Mouse (Mus musculus): ENCODE data around the gene Zkscan1. TPM values are rescaled to one million over a fixed set of nuclear protein-coding genes. Genes with fewer than 3 reads are reported as not detected.
A peak's percentile ranks its signal among the peaks of the same experiment; 100 is the strongest.

Gene Zkscan1
- polyA plus RNA-seq, 1 experiment from 2014 or later = 4.2 TPM

DNA sequence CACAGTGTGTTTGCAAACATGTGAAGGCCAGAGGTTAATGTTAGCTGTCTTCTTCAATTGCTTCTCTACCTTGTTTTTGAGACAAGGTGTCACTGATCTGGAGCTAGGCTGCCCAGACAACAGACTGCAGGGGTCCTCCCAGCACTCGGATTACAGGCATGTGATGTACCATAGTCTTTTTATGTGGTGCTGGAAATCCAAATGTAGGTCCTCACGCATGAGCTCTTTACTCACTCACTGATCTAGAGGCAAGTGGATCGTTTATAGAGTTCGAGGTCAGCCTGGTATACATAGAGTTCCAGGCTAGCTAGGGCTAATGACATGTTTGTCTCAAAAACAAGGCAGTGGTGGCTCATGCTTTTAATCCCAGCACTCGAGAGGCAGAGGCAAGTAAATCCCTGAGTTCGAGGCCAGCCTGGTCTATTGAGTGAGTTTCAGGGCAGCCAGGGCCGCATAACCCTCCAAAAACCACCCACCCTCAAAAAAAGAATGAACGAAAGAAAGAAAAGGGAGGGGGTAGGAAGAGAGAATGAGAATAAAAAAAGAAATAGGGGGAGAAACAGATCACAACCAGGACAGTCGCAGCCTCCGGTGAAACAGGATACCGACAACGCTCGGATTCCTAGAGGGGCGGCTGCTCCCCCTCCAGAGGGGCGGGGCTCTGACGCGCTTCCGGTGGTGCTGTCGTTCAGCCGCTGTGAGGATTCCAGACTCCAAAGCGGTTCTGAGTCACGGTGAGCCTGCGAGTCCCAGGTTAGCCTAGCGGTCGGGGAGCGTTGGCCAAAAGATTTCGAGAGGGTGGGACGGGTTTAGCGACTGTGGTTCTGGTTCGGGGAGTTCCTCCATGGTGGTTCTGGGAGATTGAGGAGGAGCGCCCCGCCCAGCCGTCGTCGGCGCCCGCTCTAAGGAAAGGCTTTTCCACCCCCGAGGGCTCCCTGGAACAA is 31.6 kb downstream of the Zkscan1 start, which contains the start of gene Zscan21:
Gene Zscan21, plus strand, starts transcription at position 649 of the 944 bp plus-strand sequence.
- Histone ChIP-seq H3K27me3 (ENCODE audit: insufficient read depth, low read length) (no peaks in the 10 kb centered on the region), H3K9ac (replicated peaks) (peak within 1 kb of the TSS; percentile 79), H3K4me1 (ENCODE audit: insufficient read depth) (peaks cover 18% of the 10 kb centered on the region), H3K36me3 (replicated peaks; ENCODE audit: insufficient read depth, low read length) (peaks cover 5% of the 10 kb centered on the region; the same call in 1 of the 2 replicates), H3K9me3 (ENCODE audit: low read length) (no peaks in the 10 kb centered on the region), H3K4me3 (ENCODE audit: low read depth, low read length) (peak within 1 kb of the TSS; percentile 72), H3K4me2 (ENCODE audit: low read depth, low read length) (peak within 1 kb of the TSS; percentile 67), H3K27ac (ENCODE audit: low read depth) (peak within 1 kb of the TSS; percentile 92)
- WGBS (ENCODE audit: insufficient replicate concordance) = 7% methylated on average over 38 of the region's 38 CpGs
- ATAC-seq = peak; percentile 99
- DNase-seq = peak; percentile 93
- peak; percentile 17; the same call in 1 of the 2 replicates for TF ChIP-seq EP300 (IDR thresholded peaks at IDR 0.05; ENCODE audit: low read depth)
- peak; percentile 17; the same call in 1 of the 2 replicates for TF ChIP-seq CTCF (IDR thresholded peaks at IDR 0.05; ENCODE audit: low read depth)

DNA sequence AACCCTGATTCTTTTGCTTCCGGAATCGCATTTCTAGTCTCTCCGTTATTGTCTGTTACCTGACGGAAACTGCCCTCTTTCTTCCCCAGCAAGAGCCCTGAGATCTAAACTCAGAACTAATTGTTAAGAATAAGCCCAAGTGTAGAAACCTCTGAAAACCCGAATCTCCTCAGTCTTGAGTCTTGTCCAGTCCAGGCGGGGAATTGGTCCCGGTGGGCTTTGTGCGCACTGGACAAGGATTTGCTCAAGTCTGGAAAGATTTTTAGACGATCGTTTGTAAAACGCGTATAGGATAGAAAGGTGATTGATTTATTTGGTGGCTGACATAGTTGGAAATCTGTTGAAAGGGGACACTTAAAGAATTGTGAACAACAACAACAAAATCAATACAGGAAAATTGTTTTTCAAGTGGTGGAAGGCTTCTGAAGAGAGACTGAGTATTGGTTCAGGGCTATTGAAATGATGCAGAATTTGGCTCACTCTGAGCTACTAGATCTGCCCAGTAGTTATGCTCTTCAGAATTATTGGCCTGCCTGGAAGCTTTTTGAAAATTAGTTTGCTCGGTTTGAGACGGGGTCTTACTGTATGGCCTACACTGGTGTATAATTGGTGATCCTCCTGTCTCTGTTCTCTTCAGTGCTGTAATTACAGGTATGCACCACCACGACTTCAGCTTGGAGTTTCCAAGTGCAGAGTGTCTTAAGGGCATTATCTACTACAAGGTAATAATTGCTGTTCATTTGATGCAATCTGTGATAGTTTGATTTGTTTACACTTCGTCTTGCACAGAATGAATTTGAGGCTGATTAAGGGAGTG is 32.5 kb downstream of the Zkscan1 start:
- DNase-seq = no peak

DNA sequence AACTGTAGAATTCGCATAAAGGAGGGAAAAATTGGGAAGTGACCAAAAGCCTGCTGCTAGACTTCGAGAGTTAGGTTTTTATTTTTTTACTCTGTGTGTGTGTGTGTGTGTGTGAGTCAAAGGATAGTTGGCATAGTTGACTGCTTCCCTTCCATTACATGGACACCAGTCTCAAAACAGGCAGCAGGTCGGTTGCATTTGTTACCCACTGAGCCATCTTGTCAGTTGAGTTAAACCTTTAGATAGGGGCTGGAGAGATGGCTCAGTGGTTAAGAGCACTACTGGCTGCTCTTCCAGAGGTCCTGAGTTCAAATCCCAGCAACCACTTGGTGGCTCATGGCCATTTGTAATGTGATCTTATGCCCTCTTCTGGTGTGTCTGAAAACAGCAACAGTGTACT is 33.2 kb downstream of the Zkscan1 start:
- peak overlapping the region; percentile 72 for H3K4me3 ChIP-seq (ENCODE audit: low read depth, low read length)
- peak overlapping the region; percentile 92; the same call in 1 of the 2 replicates for H3K27ac ChIP-seq (ENCODE audit: low read depth)
- TF ChIP-seq CTCF (IDR thresholded peaks at IDR 0.05; ENCODE audit: low read depth) (no peak), EP300 (IDR thresholded peaks at IDR 0.05; ENCODE audit: low read depth) (no peak)
- peak overlapping the region; percentile 79 for H3K9ac ChIP-seq (replicated peaks)
- peaks cover 6% of the 10 kb centered on the region for H3K36me3 ChIP-seq (replicated peaks; ENCODE audit: insufficient read depth, low read length)
- H3K4me1 ChIP-seq (ENCODE audit: insufficient read depth) = peaks cover 18% of the 10 kb centered on the region
- no peaks in the 10 kb centered on the region for H3K27me3 ChIP-seq (ENCODE audit: insufficient read depth, low read length)
- DNase-seq (no peak), ATAC-seq (no peak)
- no peaks in the 10 kb centered on the region for H3K9me3 ChIP-seq (ENCODE audit: low read length)
- H3K4me2 ChIP-seq (ENCODE audit: low read depth, low read length) = peak overlapping the region; percentile 67
- WGBS (ENCODE audit: insufficient replicate concordance) = 60% methylated on average over 3 of the region's 3 CpGs

More for the DNA sequence above, 32.5 kb downstream of the Zkscan1 start:
- ATAC-seq = no peak; the same call in 1 of the 2 replicates
- peak overlapping the region; percentile 92 for H3K27ac ChIP-seq (ENCODE audit: low read depth)
- peaks cover 18% of the 10 kb centered on the region for H3K4me1 ChIP-seq (ENCODE audit: insufficient read depth)
- H3K9me3 ChIP-seq (ENCODE audit: low read length) = no peaks in the 10 kb centered on the region
- no peaks in the 10 kb centered on the region for H3K27me3 ChIP-seq (ENCODE audit: insufficient read depth, low read length)
- H3K4me3 ChIP-seq (ENCODE audit: low read depth, low read length) = peak overlapping the region; percentile 72
- 6% methylated on average over 16 of the region's 16 CpGs for WGBS (ENCODE audit: insufficient replicate concordance)
- peak overlapping the region; percentile 67 for H3K4me2 ChIP-seq (ENCODE audit: low read depth, low read length)
- TF ChIP-seq EP300 (IDR thresholded peaks at IDR 0.05; ENCODE audit: low read depth) (no peak), CTCF (IDR thresholded peaks at IDR 0.05; ENCODE audit: low read depth) (no peak)
- peaks cover 5% of the 10 kb centered on the region; the same call in 1 of the 2 replicates for H3K36me3 ChIP-seq (replicated peaks; ENCODE audit: insufficient read depth, low read length)
- H3K9ac ChIP-seq (replicated peaks) = peak overlapping the region; percentile 79

DNA sequence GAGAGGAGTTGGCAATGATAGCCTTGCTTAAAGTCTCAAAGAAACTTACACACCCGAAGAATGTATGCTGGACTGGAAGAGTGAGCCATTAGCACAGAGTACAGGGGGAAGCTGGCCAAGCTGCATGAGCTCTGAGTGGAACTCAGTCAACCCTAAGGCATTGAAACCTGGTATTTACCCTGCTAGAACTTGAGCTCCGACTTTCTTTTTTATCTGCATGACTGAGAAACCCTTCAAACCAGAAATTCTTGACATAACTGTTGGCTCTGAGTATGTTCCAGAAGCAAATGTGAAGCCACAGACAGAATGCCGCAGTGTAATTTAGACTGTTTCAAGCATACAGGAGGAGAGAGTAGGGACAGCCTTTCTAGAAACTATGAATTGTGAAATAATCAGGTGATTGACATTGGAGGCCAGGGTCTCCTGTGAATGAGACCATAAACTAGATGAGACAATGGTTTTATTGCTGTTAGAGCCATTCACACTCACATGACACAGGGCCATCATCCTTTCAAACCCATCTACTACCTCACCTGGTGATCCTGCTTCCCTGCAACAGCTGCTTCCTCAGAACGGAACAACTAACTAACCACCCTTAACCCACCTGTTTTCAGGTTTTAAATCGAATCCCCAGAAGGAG is 47.7 kb downstream of the Zkscan1 start:
- no peaks in the 10 kb centered on the region for H3K27me3 ChIP-seq (ENCODE audit: insufficient read depth, low read length)

DNA sequence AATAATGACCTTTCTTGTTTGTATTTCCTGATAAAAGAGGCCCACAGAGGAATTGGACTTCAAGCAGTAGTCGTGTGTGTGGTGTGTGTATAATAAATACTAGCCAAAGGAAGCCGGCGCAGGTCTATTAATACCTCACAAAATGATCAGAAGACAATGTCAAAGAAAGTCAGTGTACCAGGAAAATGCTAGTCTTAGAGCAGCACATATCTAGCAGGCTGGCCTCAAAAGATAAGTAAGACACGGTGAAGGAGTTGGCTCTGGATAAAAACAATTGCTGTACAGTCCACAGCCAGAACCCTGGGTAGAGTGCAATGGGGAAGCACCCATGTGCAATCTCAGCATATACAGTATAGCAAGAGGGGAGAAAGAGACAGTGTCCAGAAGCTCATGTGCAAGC is 52.4 kb downstream of the Zkscan1 start:
- DNase-seq (no peak), ATAC-seq (peak; percentile 75)
- no peak overlapping the region for H3K9ac ChIP-seq (replicated peaks)
- peaks cover 4% of the 10 kb centered on the region; the same call in 1 of the 2 replicates for H3K4me1 ChIP-seq (ENCODE audit: insufficient read depth)
- peaks cover 23% of the 10 kb centered on the region for H3K36me3 ChIP-seq (replicated peaks; ENCODE audit: insufficient read depth, low read length)
- H3K9me3 ChIP-seq (ENCODE audit: low read length) = no peaks in the 10 kb centered on the region
- no peak overlapping the region for H3K4me2 ChIP-seq (ENCODE audit: low read depth, low read length)
- TF ChIP-seq CTCF (IDR thresholded peaks at IDR 0.05; ENCODE audit: low read depth) = no peak
- TF ChIP-seq EP300 (IDR thresholded peaks at IDR 0.05; ENCODE audit: low read depth) = no peak
- H3K27me3 ChIP-seq (ENCODE audit: insufficient read depth, low read length) = no peaks in the 10 kb centered on the region
- 32% methylated on average over 4 of the region's 4 CpGs for WGBS (ENCODE audit: insufficient replicate concordance)
- no peak overlapping the region for H3K27ac ChIP-seq (ENCODE audit: low read depth)
- H3K4me3 ChIP-seq (ENCODE audit: low read depth, low read length) = no peak overlapping the region

More for the DNA sequence above, 47.7 kb downstream of the Zkscan1 start:
- peaks cover 41% of the 10 kb centered on the region for H3K36me3 ChIP-seq (replicated peaks; ENCODE audit: insufficient read depth, low read length)
- H3K9me3 ChIP-seq (ENCODE audit: low read length) = no peaks in the 10 kb centered on the region
- H3K4me2 ChIP-seq (ENCODE audit: low read depth, low read length) = no peak overlapping the region
- 86% methylated on average over 5 of the region's 5 CpGs for WGBS (ENCODE audit: insufficient replicate concordance)
- ATAC-seq = no peak
- peaks cover 4% of the 10 kb centered on the region; the same call in 1 of the 2 replicates for H3K4me1 ChIP-seq (ENCODE audit: insufficient read depth)
- H3K27ac ChIP-seq (ENCODE audit: low read depth) = no peak overlapping the region
- H3K9ac ChIP-seq (replicated peaks) = no peak overlapping the region
- DNase-seq = no peak
- no peak overlapping the region for H3K4me3 ChIP-seq (ENCODE audit: low read depth, low read length)
- TF ChIP-seq EP300 (IDR thresholded peaks at IDR 0.05; ENCODE audit: low read depth) = no peak
- TF ChIP-seq CTCF (IDR thresholded peaks at IDR 0.05; ENCODE audit: low read depth) = no peak
